Mouse (Mus musculus): ENCODE data around the gene Trim45. TPM values are rescaled to one million over a fixed set of nuclear protein-coding genes. Genes with fewer than 3 reads are reported as not detected.

The Trim45 gene
- polyA plus RNA-seq, 1 experiment from 2014 or later, result 0.74 TPM

DNA sequence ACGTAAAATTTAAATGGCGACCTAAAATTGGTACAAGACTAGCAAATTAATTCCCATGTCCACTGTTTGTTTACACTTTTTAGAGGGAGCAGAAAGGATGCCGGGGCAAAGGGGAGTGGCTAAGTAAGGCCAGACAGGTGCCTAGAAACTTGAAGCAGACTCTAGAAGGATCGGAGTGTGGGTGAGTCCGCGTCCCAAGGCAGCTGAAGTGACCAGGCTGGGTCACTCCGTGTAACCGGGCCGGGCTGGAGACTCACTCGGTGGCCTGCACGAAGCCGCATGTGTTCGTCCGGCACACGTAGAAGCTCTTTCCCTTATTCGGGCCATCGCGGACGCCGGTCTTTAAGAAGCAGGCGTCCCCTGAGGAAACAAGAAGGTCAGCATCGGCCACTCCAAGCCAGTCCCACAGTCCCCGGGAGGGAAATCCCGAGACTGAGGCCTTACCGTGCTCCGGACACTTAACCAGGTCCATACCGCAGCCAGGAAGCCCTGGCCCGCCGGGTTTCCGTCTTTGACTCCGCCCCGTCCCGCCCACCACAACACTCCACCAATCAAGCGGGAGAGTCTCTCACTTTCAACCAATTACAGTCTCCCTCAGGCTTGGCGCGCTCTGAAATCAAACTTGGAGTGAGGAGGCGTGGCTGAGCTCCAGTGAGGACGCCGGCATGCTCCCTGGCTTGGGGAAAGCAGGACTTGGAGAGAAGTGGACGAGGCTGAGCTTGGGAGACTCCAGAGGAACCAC lies 47.3 kb downstream of the Trim45 start, which contains the start of gene Ttf2:
Gene Ttf2, minus strand, starts transcription at position 488 of the 742 bp plus-strand sequence.
- H3K4me2 ChIP-seq, result peak within 1 kb of the TSS; percentile 90
- ATAC-seq (ENCODE audit: insufficient read depth), result peak; percentile 99
- peak within 1 kb of the TSS; percentile 69 for H3K27ac ChIP-seq (replicated peaks)
- H3K27me3 ChIP-seq, result no peaks in the 10 kb centered on the region
- H3K9me3 ChIP-seq (replicated peaks), result no peaks in the 10 kb centered on the region
- H3K4me1 ChIP-seq (replicated peaks), result peaks cover 18% of the 10 kb centered on the region
- under 1% methylated on average over 40 of the region's 40 CpGs for WGBS (ENCODE audit: insufficient replicate concordance)
- peaks cover 23% of the 10 kb centered on the region for H3K36me3 ChIP-seq (replicated peaks)
- peak within 1 kb of the TSS; percentile 81 for H3K9ac ChIP-seq
- peak within 1 kb of the TSS; percentile 95 for H3K4me3 ChIP-seq (replicated peaks)

- no peaks in the 10 kb centered on the region for H3K36me3 ChIP-seq (replicated peaks)
Measured at GRCm38 (mm10) chr3:100973906-100974305, 51.9 kb downstream of the Trim45 start.

GRCm38 (mm10) chr3:100979290-100979689 lies 57.3 kb downstream of the Trim45 start:
- no peak for ATAC-seq (ENCODE audit: insufficient read depth)
- H3K9ac ChIP-seq, result no peak overlapping the region
- H3K4me1 ChIP-seq (replicated peaks), result no peaks in the 10 kb centered on the region
- no peak overlapping the region for H3K4me3 ChIP-seq (replicated peaks)
- no peaks in the 10 kb centered on the region for H3K36me3 ChIP-seq (replicated peaks)
- no peak overlapping the region for H3K27ac ChIP-seq (replicated peaks)
- WGBS (ENCODE audit: insufficient replicate concordance), result 29% methylated on average over 8 of the region's 8 CpGs
- H3K4me2 ChIP-seq, result no peak overlapping the region
- H3K27me3 ChIP-seq, result peaks cover 8% of the 10 kb centered on the region; the same call in 1 of the 2 replicates
- H3K9me3 ChIP-seq (replicated peaks), result no peaks in the 10 kb centered on the region

More at GRCm38 (mm10) chr3:100973906-100974305, 51.9 kb downstream of the Trim45 start:
- Histone ChIP-seq H3K27ac (replicated peaks) (no peak overlapping the region), H3K4me2 (no peak overlapping the region), H3K27me3 (no peaks in the 10 kb centered on the region), H3K9ac (no peak overlapping the region), H3K4me3 (replicated peaks) (no peak overlapping the region), H3K4me1 (replicated peaks) (peaks cover 8% of the 10 kb centered on the region), H3K9me3 (replicated peaks) (no peaks in the 10 kb centered on the region)
- WGBS (ENCODE audit: insufficient replicate concordance), result 0% methylated on average over 1 of the region's 1 CpGs
- no peak for ATAC-seq (ENCODE audit: insufficient read depth)

Other genes starting within 250 kb of the Trim45 start
- gene Man1a2, start 236.7 kb upstream of the Trim45 start, polyA plus RNA-seq (2015; fragmentation: Nextera tagmentation; extraction: Ambion mirVana), result 30.3 and 32.0 TPM in 2 replicates
- not detected in 2 replicates for gene Vtcn1, start 96.7 kb upstream of the Trim45 start, polyA plus RNA-seq (2015; fragmentation: Nextera tagmentation; extraction: Ambion mirVana)
- 6.7 and 7.0 TPM in 2 replicates for gene Ttf2, start 47.5 kb downstream of the Trim45 start, polyA plus RNA-seq (2015; fragmentation: Nextera tagmentation; extraction: Ambion mirVana)
- 0.07 and 0.15 TPM in 2 replicates for gene Cd101, start 107.4 kb downstream of the Trim45 start, polyA plus RNA-seq (2015; fragmentation: Nextera tagmentation; extraction: Ambion mirVana)
- 0.17 and 0.24 TPM in 2 replicates for gene Ptgfrn, start 188.1 kb downstream of the Trim45 start, polyA plus RNA-seq (2015; fragmentation: Nextera tagmentation; extraction: Ambion mirVana)